Mouse (Mus musculus): ENCODE data around the gene Pccb.

DNA sequence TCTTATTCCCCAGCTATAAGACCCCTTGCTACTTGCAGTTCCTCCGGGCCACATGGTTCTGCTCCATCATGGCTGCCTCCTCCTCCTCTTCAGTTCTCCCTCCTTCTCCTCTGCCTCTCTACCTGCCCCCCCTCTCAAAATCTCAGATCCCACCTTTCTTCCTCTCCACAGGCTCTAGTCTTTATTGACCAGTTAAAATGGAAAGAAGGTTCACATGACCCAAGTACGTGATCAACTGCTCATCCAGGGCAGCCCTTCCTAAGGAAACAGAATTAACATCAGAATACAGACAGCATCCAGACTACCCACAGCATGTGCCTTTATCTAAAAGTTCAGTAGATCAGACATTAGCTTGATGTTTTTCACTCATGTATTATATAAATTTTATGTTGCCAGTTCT, 65.2 kb downstream of the Pccb start:
- no peak for TF ChIP-seq POLR2A (IDR thresholded peaks at IDR 0.05; ENCODE audit: extremely low read depth, insufficient read depth, low read length)
- no peak for TF ChIP-seq CTCF (IDR thresholded peaks at IDR 0.05; ENCODE audit: extremely low read depth, insufficient read depth, low read length)
